Comparison of ENCODE assay signal across 8 mouse cellular contexts in the genomic region with DNA sequence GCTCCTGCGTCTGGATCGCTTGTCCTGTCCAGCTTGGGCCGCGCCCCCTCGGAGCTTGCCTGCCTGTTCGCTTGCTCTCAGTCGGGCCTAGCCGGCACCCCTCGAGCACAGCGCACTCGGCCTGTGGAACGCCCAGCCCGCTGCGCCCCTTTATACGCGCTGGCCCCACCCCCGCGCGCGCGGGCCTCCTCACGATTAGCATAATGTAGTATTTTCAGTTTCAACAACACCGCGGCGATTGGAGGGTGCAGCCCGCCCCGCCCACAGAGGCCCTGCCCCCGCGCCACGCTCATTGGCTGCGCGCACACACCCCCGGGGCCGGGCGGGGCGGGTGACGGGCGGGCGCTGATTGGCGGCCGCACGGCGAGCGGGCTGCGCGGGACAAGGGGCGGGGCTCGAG. TPM values are rescaled to one million over a fixed set of nuclear protein-coding genes. Genes with fewer than 3 reads are reported as not detected.
A peak's percentile ranks its signal among the peaks of the same experiment; 100 is the strongest.
DNase-seq lines count a peak whose midpoint lies in the region; ATAC-seq and TF ChIP-seq lines count a peak whose summit lies in the region.

Cdkn1c (minus strand) TSS at position 177 of the 400 bp plus-strand sequence.

- 35% methylated on average over 48 of the region's 48 CpGs for WGBS in forebrain, postnatal 0 days
- 37% methylated on average over 44 of the region's 48 CpGs for WGBS in liver, postnatal 0 days (ENCODE audit: insufficient replicate concordance)
- WGBS in neural tube, embryonic 12.5 days, result 31% methylated on average over 44 of the region's 48 CpGs
- WGBS in stomach, embryonic 16.5 days, result 27% methylated on average over 41 of the region's 48 CpGs

- TF ChIP-seq CTCF in C2C12 (IDR thresholded peaks at IDR 0.05; ENCODE audit: control insufficient read depth, insufficient read depth, insufficient read length), result no peak
- no peak for TF ChIP-seq CTCF in forebrain, postnatal 0 days (IDR thresholded peaks at IDR 0.05; ENCODE audit: low read depth)
- TF ChIP-seq CTCF in liver, postnatal 0 days (IDR thresholded peaks at IDR 0.05; ENCODE audit: low read depth), result no peak

- no peak within 1 kb of the TSS for H3K27ac ChIP-seq in forebrain, postnatal 0 days (ENCODE audit: low read depth, low read length)
- H3K27ac ChIP-seq in liver, postnatal 0 days (ENCODE audit: low read depth), result no peak within 1 kb of the TSS; the same call in 1 of the 2 replicates
- H3K27ac ChIP-seq in neural tube, embryonic 12.5 days, result peak within 1 kb of the TSS; percentile 66
- peak within 1 kb of the TSS; percentile 72 for H3K27ac ChIP-seq in stomach, embryonic 16.5 days (ENCODE audit: low read length)

- 0 out of 2 replicates have a peak, but pooled peaks cover 3% of the 10 kb centered on the region for H3K4me1 ChIP-seq in forebrain, postnatal 0 days (ENCODE audit: insufficient read depth)
- H3K4me1 ChIP-seq in liver, postnatal 0 days (ENCODE audit: insufficient read depth), result peaks cover 26% of the 10 kb centered on the region
- peaks cover 18% of the 10 kb centered on the region for H3K4me1 ChIP-seq in neural tube, embryonic 12.5 days
- peaks cover 7% of the 10 kb centered on the region; the same call in 1 of the 2 replicates for H3K4me1 ChIP-seq in stomach, embryonic 16.5 days (ENCODE audit: control insufficient read depth, insufficient read depth, low read length)

- no peaks in the 10 kb centered on the region for H3K9me3 ChIP-seq in forebrain, postnatal 0 days (ENCODE audit: low read length)
- H3K9me3 ChIP-seq in liver, postnatal 0 days (ENCODE audit: low read length), result peaks cover 20% of the 10 kb centered on the region
- H3K9me3 ChIP-seq in neural tube, embryonic 12.5 days, result peaks cover 30% of the 10 kb centered on the region
- H3K9me3 ChIP-seq in stomach, embryonic 16.5 days (replicated peaks; ENCODE audit: control insufficient read depth, low read length), result peaks cover 24% of the 10 kb centered on the region

- no peak within 1 kb of the TSS for H3K4me3 ChIP-seq in C2C12 (ENCODE audit: insufficient read depth, poor library complexity, severe bottlenecking)
- peak within 1 kb of the TSS; percentile 36 for H3K4me3 ChIP-seq in forebrain, postnatal 0 days (ENCODE audit: low read depth, low read length)
- peak within 1 kb of the TSS; percentile 49 for H3K4me3 ChIP-seq in liver, postnatal 0 days (ENCODE audit: low read depth, low read length)
- peak within 1 kb of the TSS; percentile 67 for H3K4me3 ChIP-seq in neural tube, embryonic 12.5 days
- H3K4me3 ChIP-seq in stomach, embryonic 16.5 days (replicated peaks; ENCODE audit: low read length), result peak within 1 kb of the TSS; percentile 64

- H3K79me3 ChIP-seq in C2C12 (ENCODE audit: low read depth), result no peaks in the 10 kb centered on the region

- intact Hi-C loops in heart, postnatal 25 days (cut with DNase I), result loop anchor here (5.0 kb wide), 2 partner anchors 94 to 164 kb away; no protein-coding TSS in a partner anchor

- H3K27me3 ChIP-seq in C2C12 (ENCODE audit: control insufficient read depth, insufficient read depth, insufficient read length), result peaks cover 16% of the 10 kb centered on the region
- peaks cover 12% of the 10 kb centered on the region for H3K27me3 ChIP-seq in forebrain, postnatal 0 days (ENCODE audit: insufficient read depth, low read length)
- peaks cover 22% of the 10 kb centered on the region for H3K27me3 ChIP-seq in liver, postnatal 0 days (ENCODE audit: insufficient read depth, low read length)
- peaks cover 14% of the 10 kb centered on the region; the same call in 1 of the 2 replicates for H3K27me3 ChIP-seq in neural tube, embryonic 12.5 days (replicated peaks)
- H3K27me3 ChIP-seq in stomach, embryonic 16.5 days (ENCODE audit: control insufficient read depth, insufficient read depth, low read length), result no peaks in the 10 kb centered on the region; the same call in 1 of the 2 replicates

- H3K4me2 ChIP-seq in forebrain, postnatal 0 days (ENCODE audit: low read depth), result peak within 1 kb of the TSS; percentile 47
- peak within 1 kb of the TSS; percentile 72 for H3K4me2 ChIP-seq in liver, postnatal 0 days (ENCODE audit: low read depth, low read length)
- peak within 1 kb of the TSS; percentile 62 for H3K4me2 ChIP-seq in neural tube, embryonic 12.5 days (replicated peaks)
- peak within 1 kb of the TSS; percentile 58 for H3K4me2 ChIP-seq in stomach, embryonic 16.5 days (ENCODE audit: low read depth, low read length)

- H3K9ac ChIP-seq in forebrain, postnatal 0 days, result peak within 1 kb of the TSS; percentile 43
- H3K9ac ChIP-seq in liver, postnatal 0 days (replicated peaks), result peak within 1 kb of the TSS; percentile 57
- peak within 1 kb of the TSS; percentile 86 for H3K9ac ChIP-seq in neural tube, embryonic 12.5 days
- peak within 1 kb of the TSS; percentile 81 for H3K9ac ChIP-seq in stomach, embryonic 16.5 days (ENCODE audit: low read length)

- DNase-seq in brain, adult 2 months (ENCODE audit: low read depth, low spot score), result peak; percentile 81
- peak; percentile 92 for DNase-seq in forebrain, postnatal 0 days
- peak; percentile 90 for DNase-seq in heart, postnatal 25 days (ENCODE audit: low spot score)
- peak; percentile 62 to 85 for DNase-seq in layer of hippocampus, adult 18-20 months (ENCODE audit: low spot score in 2 of 2)
- DNase-seq in liver, postnatal 0 days, result peak; percentile 91

- peak; percentile 93 for ATAC-seq in forebrain, postnatal 0 days
- peak; percentile 89 for ATAC-seq in liver, postnatal 0 days
- peak; percentile 83 for ATAC-seq in neural tube, embryonic 12.5 days (ENCODE audit: low FRiP score, low read depth)
- ATAC-seq in stomach, embryonic 16.5 days (ENCODE audit: insufficient read depth, low FRiP score), result peak; percentile 90

- TF ChIP-seq EP300 in liver, postnatal 0 days (IDR thresholded peaks at IDR 0.05; ENCODE audit: low read depth), result no peak; the same call in 1 of the 2 replicates

- no peaks in the 10 kb centered on the region for H3K79me2 ChIP-seq in C2C12 (ENCODE audit: control insufficient read depth, insufficient read depth)

- no peaks in the 10 kb centered on the region for H3K36me3 ChIP-seq in C2C12 (ENCODE audit: control insufficient read depth, insufficient read depth)
- H3K36me3 ChIP-seq in forebrain, postnatal 0 days (ENCODE audit: insufficient read depth), result no peaks in the 10 kb centered on the region
- H3K36me3 ChIP-seq in liver, postnatal 0 days (replicated peaks; ENCODE audit: insufficient read depth, low read length), result no peaks in the 10 kb centered on the region
- H3K36me3 ChIP-seq in neural tube, embryonic 12.5 days, result no peaks in the 10 kb centered on the region; the same call in 1 of the 2 replicates
- no peaks in the 10 kb centered on the region for H3K36me3 ChIP-seq in stomach, embryonic 16.5 days (ENCODE audit: control insufficient read depth, insufficient read depth, low read length)

- H3ac ChIP-seq in C2C12 (ENCODE audit: control insufficient read depth, insufficient read length, low read depth), result peak within 1 kb of the TSS; percentile 29

TF ChIP-seq in C2C12, 6 proteins besides CTCF, POLR2A, EP300 and RAD21:
- no peak for TF ChIP-seq MYOD1 (IDR thresholded peaks at IDR 0.05; ENCODE audit: control insufficient read depth, insufficient read length, low read depth)
- TF ChIP-seq CEBPB (IDR thresholded peaks at IDR 0.05; ENCODE audit: low read depth), result no peak
- no peak for TF ChIP-seq FOSL1 (IDR thresholded peaks at IDR 0.05; ENCODE audit: insufficient read depth, low read length, poor library complexity, severe bottlenecking)
- TF ChIP-seq USF1 (IDR thresholded peaks at IDR 0.05; ENCODE audit: low read depth), result no peak

RNA-seq across cellular contexts. Expression of gene Cdkn1c, which starts in this region (rescaled TPM):
- 2.3 TPM for polyA plus RNA-seq in C2C12 (2012; fragmentation: generic; extraction: Trizol)
- total RNA-seq in forebrain, postnatal 0 days (2014; rRNA removed), result 99.0 and 123 TPM in 2 replicates
- 119 and 124 TPM in 2 replicates for polyA plus RNA-seq in forebrain, postnatal 0 days (2015; fragmentation: Nextera tagmentation; extraction: Ambion mirVana)
- 10 to 100 TPM; 35.8 to 44.2 TPM for total RNA-seq in heart, postnatal 25 days (2021)
- total RNA-seq in layer of hippocampus, adult 18-20 months (2021), result 1 to 10 TPM; 4.6 to 7.4 TPM
- polyA plus RNA-seq in liver, postnatal 0 days (2015; fragmentation: Nextera tagmentation; extraction: Ambion mirVana), result 36.4 and 52.4 TPM in 2 replicates
- polyA plus RNA-seq in neural tube, embryonic 12.5 days (2016; fragmentation: Nextera tagmentation; extraction: Ambion mirVana), result 1,329 and 1,332 TPM in 2 replicates
- polyA plus RNA-seq in stomach, embryonic 16.5 days (2015; fragmentation: Nextera tagmentation; extraction: Ambion mirVana), result 402 and 460 TPM in 2 replicates

Comparison
In these comparisons a context has a peak if more than half of its experiments do, and no peak if none do; other contexts are left out.
1. RNA of gene Cdkn1c (total RNA-seq): 99.0 to 123 TPM in forebrain, postnatal 0 days and 35.8 to 44.2 TPM in heart, postnatal 25 days; 4.6 to 7.4 TPM in layer of hippocampus, adult 18-20 months; every median in the first group is over 4 times any median in the second.
2. RNA of gene Cdkn1c (polyA plus RNA-seq): 1,329 to 1,332 TPM in neural tube, embryonic 12.5 days, 402 to 460 TPM in stomach, embryonic 16.5 days, 119 to 124 TPM in forebrain, postnatal 0 days and 36.4 to 52.4 TPM in liver, postnatal 0 days; 2.3 TPM in C2C12 (single experiment); every median in the first group is over 10 times any median in the second.
3. H3K27ac ChIP-seq: peak in neural tube, embryonic 12.5 days (single experiment) and stomach, embryonic 16.5 days (single experiment); none in forebrain, postnatal 0 days (single experiment) and liver, postnatal 0 days (single experiment).
4. Peak in every context shown above with its lines, with median percentiles within 50 percentile points of each other: DNase-seq, ATAC-seq, H3K4me2 ChIP-seq and H3K9ac ChIP-seq.